Mouse (Mus musculus) heart, postnatal 0 days (tissue): ENCODE data around the gene Gm4871.

Experiments used
- CTCF ChIP-seq: IDR thresholded peaks from 2 replicates; pipeline ENCODE4 v1.5.1; 2016; ENCODE audit warnings: antibody characterized with exemption, control low read depth, low read depth
- EP300 ChIP-seq: IDR thresholded peaks from 2 replicates; pipeline ENCODE4 v1.6.1; 2016; ENCODE audit warnings: antibody characterized with exemption, low read depth

DNA sequence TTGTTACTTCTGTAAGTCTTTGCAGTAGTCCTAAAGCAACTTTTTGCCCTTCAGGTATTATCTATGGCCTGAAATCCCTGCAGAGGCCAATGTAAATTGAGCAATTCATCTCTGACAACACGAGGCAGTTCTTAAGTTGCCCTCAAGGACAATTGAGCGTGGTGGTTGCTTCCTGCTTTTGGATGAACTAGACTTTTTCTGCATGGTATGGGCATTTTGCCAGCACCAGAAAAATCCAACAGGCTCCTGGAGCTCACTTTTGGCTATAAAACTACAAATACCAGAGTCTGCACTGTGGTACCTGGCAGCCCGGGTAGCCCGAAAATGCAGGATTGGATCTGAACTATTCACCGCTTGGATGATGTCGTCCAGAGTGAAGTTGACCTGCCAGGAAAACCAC is 27.0 kb downstream of the Gm4871 start:
- TF ChIP-seq CTCF (no peak), EP300 (no peak)
